Mouse (Mus musculus) myocyte (in vitro differentiated cells): ENCODE measurements around the gene Calhm3. TPM values are rescaled to one million over a fixed set of nuclear protein-coding genes. Genes with fewer than 3 reads are reported as not detected.

Experiments used
- H3K27me3 ChIP-seq: one replicate; pipeline ENCODE4 v1.6.1; 2011; ENCODE audit not compliant: control insufficient read depth, insufficient read depth, insufficient read length
- H3K36me3 ChIP-seq: one replicate; pipeline ENCODE4 v1.6.1; 2011; ENCODE audit not compliant: control insufficient read depth, insufficient read depth
- H3K4me2 ChIP-seq: one replicate; pipeline ENCODE4 v1.6.1; 2011; ENCODE audit warnings: low read depth, control low read depth
- H3K4me3 ChIP-seq: one replicate; pipeline ENCODE4 v1.5.1; 2011; ENCODE audit warnings: mild to moderate bottlenecking, control low read depth, moderate library complexity
- H3K79me2 ChIP-seq: one replicate; pipeline ENCODE4 v1.6.1; 2011; ENCODE audit not compliant: control insufficient read depth, insufficient read depth
- H3ac ChIP-seq: one replicate; pipeline ENCODE4 v1.6.1; 2011; ENCODE audit not compliant: control insufficient read depth, insufficient read length
- CEBPB ChIP-seq: IDR thresholded peaks from 2 replicates; pipeline ENCODE4 v1.6.1; 2011; ENCODE audit warnings: mild to moderate bottlenecking, moderate library complexity; ENCODE audit not compliant: poor library complexity, insufficient read depth, severe bottlenecking
- E2F4 ChIP-seq: IDR thresholded peaks from one replicate; pipeline ENCODE4 v1.6.1; 2011; ENCODE audit warnings: mild to moderate bottlenecking, control low read depth, moderate library complexity; ENCODE audit not compliant: insufficient read depth
- MAX ChIP-seq: IDR thresholded peaks from one replicate; pipeline ENCODE4 v1.6.1; 2011; ENCODE audit warnings: low read depth, mild to moderate bottlenecking, control low read depth
- MYOD1 ChIP-seq, 3 experiments: IDR thresholded peaks; one replicate each; pipeline ENCODE4 v1.6.1; 2011; ENCODE audit warnings: control low read depth in 2 of 3, low read depth in 2 of 3, mild to moderate bottlenecking in 2 of 3, moderate library complexity in 1 of 3; ENCODE audit not compliant: insufficient read length in 2 of 3, control insufficient read depth in 1 of 3
- MYOG ChIP-seq, 3 experiments: IDR thresholded peaks; one replicate each; pipeline ENCODE4 v1.6.1; 2011; ENCODE audit warnings: control low read depth in 2 of 3, low read depth in 2 of 3, mild to moderate bottlenecking in 2 of 3; ENCODE audit not compliant: insufficient read length in 2 of 3, control insufficient read depth in 1 of 3, insufficient read depth in 1 of 3
- POLR2A ChIP-seq: IDR thresholded peaks from one replicate; pipeline ENCODE4 v1.6.1; 2011; ENCODE audit warnings: low read depth, mild to moderate bottlenecking, control low read depth, moderate library complexity; ENCODE audit not compliant: insufficient read length
- POLR2AphosphoS2 ChIP-seq: IDR thresholded peaks from one replicate; pipeline ENCODE4 v1.6.1; 2011; ENCODE audit warnings: low read depth, control low read depth; ENCODE audit not compliant: insufficient read length
- REST ChIP-seq: IDR thresholded peaks from one replicate; pipeline ENCODE4 v1.6.1; 2011; ENCODE audit warnings: mild to moderate bottlenecking, control low read depth, moderate library complexity; ENCODE audit not compliant: insufficient read depth, insufficient read length
- SRF ChIP-seq: IDR thresholded peaks from one replicate; pipeline ENCODE4 v1.6.1; 2011; ENCODE audit warnings: low read depth; ENCODE audit not compliant: control insufficient read depth, insufficient read length
- TCF12 ChIP-seq: IDR thresholded peaks from one replicate; pipeline ENCODE4 v1.6.1; 2011; ENCODE audit warnings: mild to moderate bottlenecking, control low read depth; ENCODE audit not compliant: poor library complexity, insufficient read depth, severe bottlenecking
- TCF3 ChIP-seq: IDR thresholded peaks from one replicate; pipeline ENCODE4 v1.6.1; 2011; ENCODE audit warnings: low read depth, control low read depth; ENCODE audit not compliant: insufficient read length
- USF1 ChIP-seq: IDR thresholded peaks from one replicate; pipeline ENCODE4 v1.6.1; 2011; ENCODE audit warnings: low read depth, mild to moderate bottlenecking, control low read depth, moderate library complexity
- polyA plus RNA-seq: library from polyadenylated mRNA; unstranded; fragments of >200 nt; fragmentation: generic; extraction: Trizol; gene quantifications from one replicate; pipeline ENCODE4 v1.2.1, GENCODE M21; 2012; ENCODE audit warnings: missing spikeins

Calhm3 gene
- polyA plus RNA-seq, 1 experiment = not detected

DNA sequence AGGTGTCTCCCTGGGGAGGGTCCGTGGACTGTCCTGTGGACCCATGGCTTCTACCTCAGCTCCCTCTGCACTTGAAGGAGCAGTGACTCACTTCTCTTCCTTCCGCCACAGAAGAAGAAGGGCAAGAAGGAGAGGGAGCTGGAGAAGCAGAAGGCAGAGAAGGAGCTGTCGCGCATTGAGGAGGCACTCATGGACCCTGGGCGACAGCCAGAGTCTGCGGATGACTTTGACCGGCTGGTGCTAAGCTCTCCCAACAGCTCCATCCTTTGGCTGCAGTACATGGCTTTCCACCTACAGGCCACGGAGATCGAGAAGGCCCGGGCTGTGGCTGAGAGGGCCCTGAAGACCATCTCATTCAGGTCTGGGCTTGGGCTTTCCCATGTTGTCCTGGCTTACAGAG, 29.4 kb downstream of the Calhm3 start:
- Histone ChIP-seq H3K36me3 (peaks cover 40% of the 10 kb centered on the region), H3K79me2 (no peaks in the 10 kb centered on the region), H3ac (no peak overlapping the region), H3K27me3 (no peaks in the 10 kb centered on the region), H3K4me3 (no peak overlapping the region), H3K4me2 (no peak overlapping the region)
- TF ChIP-seq MYOD1 (IDR thresholded peaks at IDR 0.05; ENCODE audit: control insufficient read depth in 1 of 3, insufficient read length in 2 of 3, low read depth in 2 of 3) (no peak), SRF (no peak), REST (no peak), TCF12 (no peak), MYOG (IDR thresholded peaks at IDR 0.05; ENCODE audit: control insufficient read depth in 1 of 3, insufficient read depth in 1 of 3, insufficient read length in 2 of 3, low read depth in 2 of 3) (no peak), USF1 (no peak), TCF3 (no peak), MAX (no peak), CEBPB (no peak), POLR2AphosphoS2 (no peak), E2F4 (no peak), POLR2A (no peak)

DNA sequence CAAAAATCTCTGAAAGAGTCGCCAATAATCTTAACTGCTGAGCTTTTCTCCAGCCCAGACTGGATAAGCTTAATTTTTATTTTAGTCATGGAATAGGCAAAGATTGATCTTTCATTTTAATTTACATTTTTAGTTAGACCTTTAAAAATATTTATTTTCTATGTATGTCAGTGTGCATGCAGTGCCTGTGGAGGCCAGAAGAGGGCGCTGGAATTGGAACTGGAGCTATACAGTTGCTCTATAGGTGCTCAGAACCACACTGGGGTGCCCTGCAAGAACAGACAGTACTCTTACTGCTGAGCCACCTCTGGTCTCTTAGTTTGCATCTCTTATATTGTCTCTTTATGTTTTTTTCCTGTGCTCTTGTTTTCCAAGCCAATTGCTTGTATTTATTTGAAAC, 34.8 kb downstream of the Calhm3 start:
- H3ac ChIP-seq = no peak overlapping the region
- no peak for TF ChIP-seq TCF3
- TF ChIP-seq TCF12 = no peak
- no peak for TF ChIP-seq SRF
- no peak for TF ChIP-seq POLR2A
- no peak for TF ChIP-seq E2F4
- TF ChIP-seq POLR2AphosphoS2 = no peak
- TF ChIP-seq MAX = no peak
- no peak for TF ChIP-seq MYOD1 (IDR thresholded peaks at IDR 0.05; ENCODE audit: control insufficient read depth in 1 of 3, insufficient read length in 2 of 3, low read depth in 2 of 3)
- no peak for TF ChIP-seq CEBPB
- TF ChIP-seq USF1 = no peak
- TF ChIP-seq MYOG (IDR thresholded peaks at IDR 0.05; ENCODE audit: control insufficient read depth in 1 of 3, insufficient read depth in 1 of 3, insufficient read length in 2 of 3, low read depth in 2 of 3) = no peak
- H3K36me3 ChIP-seq = peaks cover 33% of the 10 kb centered on the region
- H3K4me3 ChIP-seq = no peak overlapping the region
- H3K79me2 ChIP-seq = no peaks in the 10 kb centered on the region
- H3K27me3 ChIP-seq = no peaks in the 10 kb centered on the region
- H3K4me2 ChIP-seq = no peak overlapping the region

DNA sequence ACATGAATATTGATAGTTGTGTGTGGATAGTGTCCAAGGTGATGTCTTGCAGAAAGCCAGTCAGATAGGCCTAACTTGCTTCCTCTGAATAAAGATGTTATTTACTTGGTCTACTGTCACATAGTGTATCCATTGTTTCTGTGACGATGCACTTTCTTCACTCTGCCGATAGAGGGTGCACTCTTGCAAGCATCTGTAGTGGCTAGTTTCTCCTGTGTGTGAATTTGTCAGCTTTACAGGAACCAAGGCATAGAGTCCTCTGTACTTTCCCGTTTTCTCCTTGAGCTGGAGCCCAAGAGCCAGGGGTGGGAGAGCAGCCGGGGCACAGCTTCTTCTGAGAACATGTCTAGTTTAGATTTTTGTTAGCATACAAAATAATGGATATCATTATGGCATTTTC, 36.5 kb downstream of the Calhm3 start:
- no peak overlapping the region for H3K4me2 ChIP-seq
- H3K27me3 ChIP-seq = no peaks in the 10 kb centered on the region
- no peaks in the 10 kb centered on the region for H3K79me2 ChIP-seq
- peaks cover 30% of the 10 kb centered on the region for H3K36me3 ChIP-seq
- no peak overlapping the region for H3ac ChIP-seq
- H3K4me3 ChIP-seq = no peak overlapping the region
- TF ChIP-seq TCF3 = no peak
- TF ChIP-seq MYOG (IDR thresholded peaks at IDR 0.05; ENCODE audit: control insufficient read depth in 1 of 3, insufficient read depth in 1 of 3, insufficient read length in 2 of 3, low read depth in 2 of 3) = no peak
- no peak for TF ChIP-seq REST
- TF ChIP-seq TCF12 = no peak
- no peak for TF ChIP-seq MYOD1 (IDR thresholded peaks at IDR 0.05; ENCODE audit: control insufficient read depth in 1 of 3, insufficient read length in 2 of 3, low read depth in 2 of 3)
- TF ChIP-seq POLR2A = no peak

DNA sequence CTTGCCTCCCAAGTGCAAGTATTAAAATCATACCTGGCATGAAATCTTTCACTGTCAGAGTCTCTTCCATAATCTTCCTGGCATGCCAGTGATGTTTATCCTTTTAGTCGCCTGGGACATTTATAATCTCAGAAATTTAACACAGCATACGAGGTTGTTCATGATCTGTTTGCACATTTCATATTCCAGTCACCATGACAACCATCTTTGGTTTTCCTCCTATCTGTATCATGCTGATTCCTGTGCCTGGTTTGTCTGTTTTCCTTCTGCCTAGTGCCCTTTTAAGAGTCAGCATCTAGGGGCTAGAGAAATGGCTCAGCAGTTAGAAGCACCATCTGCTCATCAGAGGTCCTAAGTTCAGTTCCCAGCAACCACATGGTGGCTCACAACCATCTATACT, 38.9 kb downstream of the Calhm3 start:
- H3K79me2 ChIP-seq = no peaks in the 10 kb centered on the region
- no peak overlapping the region for H3ac ChIP-seq
- TF ChIP-seq REST = no peak
- TF ChIP-seq MYOD1 (IDR thresholded peaks at IDR 0.05; ENCODE audit: control insufficient read depth in 1 of 3, insufficient read length in 2 of 3, low read depth in 2 of 3) = no peak
- TF ChIP-seq MYOG (IDR thresholded peaks at IDR 0.05; ENCODE audit: control insufficient read depth in 1 of 3, insufficient read depth in 1 of 3, insufficient read length in 2 of 3, low read depth in 2 of 3) = no peak
- TF ChIP-seq TCF3 = no peak
- TF ChIP-seq POLR2AphosphoS2 = no peak
- no peak for TF ChIP-seq SRF
- TF ChIP-seq E2F4 = no peak
- TF ChIP-seq CEBPB = no peak
- TF ChIP-seq MAX = no peak
- no peak for TF ChIP-seq POLR2A
- TF ChIP-seq TCF12 = no peak
- no peak for TF ChIP-seq USF1
- H3K27me3 ChIP-seq = no peaks in the 10 kb centered on the region
- no peak overlapping the region for H3K4me2 ChIP-seq
- peaks cover 38% of the 10 kb centered on the region for H3K36me3 ChIP-seq
- H3K4me3 ChIP-seq = no peak overlapping the region
